Mouse (Mus musculus) cortical plate, adult 2 months (tissue): ENCODE results near the gene Lca5.

Experiments
- CTCF ChIP-seq: fragments of 200-500 bp; IDR thresholded peaks from 2 replicates; pipeline ENCODE4 v1.5.1; 2011; ENCODE audit warnings: mild to moderate bottlenecking, control low read depth, low read length; ENCODE audit not compliant: insufficient read depth; ENCODE audit errors: extremely low read depth
- POLR2A ChIP-seq: fragments of 200-500 bp; IDR thresholded peaks from 2 replicates; pipeline ENCODE4 v1.6.1; 2011; ENCODE audit warnings: mild to moderate bottlenecking, low read length, control low read depth; ENCODE audit not compliant: insufficient read depth; ENCODE audit errors: extremely low read depth

- TF ChIP-seq POLR2A (no peak), CTCF (no peak)
Observed at GRCm38 (mm10) chr9:83405150-83405549, 35.8 kb downstream of the Lca5 start.
